In the genomic region with DNA sequence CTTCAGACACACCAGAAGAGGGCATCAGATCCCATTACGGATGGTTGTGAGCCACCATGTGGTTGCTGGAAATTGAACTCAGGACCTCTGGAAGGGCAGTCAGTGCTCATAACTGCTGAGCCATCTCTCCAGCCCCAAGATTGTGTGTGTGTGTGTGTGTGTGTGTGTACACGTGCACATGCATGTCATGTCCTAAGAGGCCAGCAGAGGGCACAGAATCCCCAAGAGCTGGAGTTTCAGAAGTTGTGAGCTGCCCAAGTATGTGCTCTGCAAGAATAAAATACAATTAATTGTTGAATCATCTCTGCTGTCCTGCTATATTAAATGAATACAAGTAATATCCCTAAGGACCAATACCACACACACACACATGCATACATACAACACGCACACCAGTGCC, we compare ENCODE assay signal across 8 mouse cellular contexts.
DNase-seq lines count a peak whose midpoint lies in the region; ATAC-seq and TF ChIP-seq lines count a peak whose summit lies in the region.
"Not testable (repeated sequence)": the region's sequence is repeated elsewhere in the genome, so short reads cannot be mapped to it uniquely, and the experiment has no call there.

No protein-coding gene starts in this region.

- not testable (repeated sequence) for H3K36me3 ChIP-seq in ES-Bruce4 (ENCODE audit: control insufficient read depth, insufficient read depth, low read length, poor library complexity, severe bottlenecking); kidney, postnatal 0 days (ENCODE audit: insufficient read depth, low read length); liver, postnatal 0 days (replicated peaks; ENCODE audit: insufficient read depth, low read length); midbrain, embryonic 11.5 days (ENCODE audit: control insufficient read depth, insufficient read depth, low read length)
- peaks cover 15% of the 10 kb centered on the region; the same call in 1 of the 2 replicates for H3K36me3 ChIP-seq in heart, postnatal 0 days (replicated peaks; ENCODE audit: control insufficient read depth, insufficient read depth, low read length)

- not testable (repeated sequence) for TF ChIP-seq POLR2A in ES-Bruce4 (IDR thresholded peaks at IDR 0.05; ENCODE audit: insufficient read depth, low read length); brain, embryonic 14.5 days (IDR thresholded peaks at IDR 0.05; ENCODE audit: borderline replicate concordance, extremely low read depth, insufficient read depth, insufficient read length, poor library complexity, severe bottlenecking)

- H3K27ac ChIP-seq in ES-Bruce4 (ENCODE audit: insufficient read depth, low read length); heart, postnatal 0 days (ENCODE audit: low read depth); kidney, postnatal 0 days; liver, postnatal 0 days (ENCODE audit: low read depth); midbrain, embryonic 11.5 days (ENCODE audit: low read depth, low read length): not testable (repeated sequence)

- H3K4me1 ChIP-seq in ES-Bruce4 (ENCODE audit: control insufficient read depth, insufficient read depth, low read length); heart, postnatal 0 days (ENCODE audit: control insufficient read depth, insufficient read depth); kidney, postnatal 0 days (replicated peaks; ENCODE audit: insufficient read depth, low read length); liver, postnatal 0 days (ENCODE audit: insufficient read depth); midbrain, embryonic 11.5 days (ENCODE audit: control insufficient read depth, insufficient read depth, low read length): not testable (repeated sequence)

- not testable (repeated sequence) for H3K9me3 ChIP-seq in ES-Bruce4 (replicated peaks; ENCODE audit: control insufficient read depth, insufficient read depth, low read length, poor library complexity, severe bottlenecking); heart, postnatal 0 days (replicated peaks; ENCODE audit: control insufficient read depth, low read length); kidney, postnatal 0 days (replicated peaks; ENCODE audit: low read length); liver, postnatal 0 days (ENCODE audit: low read length); midbrain, embryonic 11.5 days (ENCODE audit: control insufficient read depth, low read length)

- DNase-seq in 416B (ENCODE audit: low read depth) = peak; percentile 29
- DNase-seq in NIH3T3 (ENCODE audit: low read depth) = peak; percentile 15
- not testable (repeated sequence) for DNase-seq in brain, embryonic 14.5 days (ENCODE audit: low read depth); heart, postnatal 0 days (ENCODE audit: low spot score); kidney, postnatal 0 days (ENCODE audit: low spot score); liver, postnatal 0 days
- peak; percentile 23 for DNase-seq in midbrain, embryonic 11.5 days (ENCODE audit: low spot score, missing footprints)

- not testable (repeated sequence) for H3K4me3 ChIP-seq in ES-Bruce4 (ENCODE audit: low read depth, low read length); heart, postnatal 0 days (ENCODE audit: low read depth, low read length); kidney, postnatal 0 days (replicated peaks; ENCODE audit: low read depth, low read length); liver, postnatal 0 days (ENCODE audit: low read depth, low read length); midbrain, embryonic 11.5 days (ENCODE audit: low read depth, low read length)

- H3K9ac ChIP-seq in ES-Bruce4 (ENCODE audit: low read depth, poor library complexity, severe bottlenecking); heart, postnatal 0 days (replicated peaks; ENCODE audit: low read depth, low read length); kidney, postnatal 0 days (ENCODE audit: low read depth, low read length); liver, postnatal 0 days (replicated peaks); midbrain, embryonic 11.5 days (ENCODE audit: low read length): not testable (repeated sequence)

- not testable (repeated sequence) for ATAC-seq in heart, postnatal 0 days (ENCODE audit: insufficient read depth, low read depth); kidney, postnatal 0 days (replicated peaks; ENCODE audit: low FRiP score, low read depth); liver, postnatal 0 days; midbrain, embryonic 11.5 days (ENCODE audit: low FRiP score)

- over 99% methylated on average over 3 of the region's 3 CpGs for WGBS in heart, postnatal 0 days
- WGBS in kidney, postnatal 0 days = 98% methylated on average over 3 of the region's 3 CpGs
- 88% methylated on average over 3 of the region's 3 CpGs for WGBS in liver, postnatal 0 days (ENCODE audit: insufficient replicate concordance)
- WGBS in midbrain, embryonic 11.5 days = 96% methylated on average over 3 of the region's 3 CpGs

- not testable (repeated sequence) for H3K4me2 ChIP-seq in heart, postnatal 0 days (ENCODE audit: low read depth, low read length); kidney, postnatal 0 days (ENCODE audit: low read length); liver, postnatal 0 days (ENCODE audit: low read depth, low read length); midbrain, embryonic 11.5 days

- not testable (repeated sequence) for TF ChIP-seq EP300 in ES-Bruce4 (IDR thresholded peaks at IDR 0.05; ENCODE audit: insufficient read depth, low read depth, low read length); heart, postnatal 0 days (IDR thresholded peaks at IDR 0.05; ENCODE audit: low read depth); liver, postnatal 0 days (IDR thresholded peaks at IDR 0.05; ENCODE audit: low read depth)

- TF ChIP-seq CTCF in ES-Bruce4 (IDR thresholded peaks at IDR 0.05; ENCODE audit: low read depth, low read length) = peak; percentile 0
- TF ChIP-seq CTCF in brain, embryonic 14.5 days (IDR thresholded peaks at IDR 0.05; ENCODE audit: borderline replicate concordance, extremely low read depth, insufficient read depth, insufficient read length) = 0 out of 2 replicates have a peak, but pooled peaks have one; percentile 8
- TF ChIP-seq CTCF in heart, postnatal 0 days (IDR thresholded peaks at IDR 0.05; ENCODE audit: low read depth) = 0 out of 2 replicates have a peak, but pooled peaks have one; percentile 6
- TF ChIP-seq CTCF in kidney, postnatal 0 days (IDR thresholded peaks at IDR 0.05; ENCODE audit: low read depth) = peak; percentile 41
- TF ChIP-seq CTCF in liver, postnatal 0 days (IDR thresholded peaks at IDR 0.05; ENCODE audit: low read depth) = peak; percentile 23

- H3K27me3 ChIP-seq in ES-Bruce4 (ENCODE audit: control insufficient read depth, insufficient read depth, low read length, poor library complexity, severe bottlenecking); heart, postnatal 0 days (ENCODE audit: control insufficient read depth, insufficient read depth, low read length); kidney, postnatal 0 days (ENCODE audit: insufficient read depth, low read length); liver, postnatal 0 days (ENCODE audit: insufficient read depth, low read length); midbrain, embryonic 11.5 days (ENCODE audit: control insufficient read depth, insufficient read depth, low read length): not testable (repeated sequence)
